Mouse (Mus musculus): ENCODE data around the gene Pex14. TPM values are rescaled to one million over a fixed set of nuclear protein-coding genes. Genes with fewer than 3 reads are reported as not detected.

Gene Pex14
- polyA plus RNA-seq (2012; rRNA removed), result 49.3 and 55.0 TPM in 2 replicates

- peak; percentile 95 for DNase-seq
- no peaks in the 10 kb centered on the region for H3K36me3 ChIP-seq (ENCODE audit: control insufficient read depth, insufficient read depth, low read length)
- H3K27me3 ChIP-seq (replicated peaks; ENCODE audit: control insufficient read depth, insufficient read depth, low read length), result no peaks in the 10 kb centered on the region
- peak within 1 kb of the TSS; percentile 92 for H3K4me3 ChIP-seq (ENCODE audit: insufficient read depth, low read depth, low read length)
- under 1% methylated on average over 49 of the region's 50 CpGs for WGBS
- peaks cover 8% of the 10 kb centered on the region; the same call in 1 of the 2 replicates for H3K4me1 ChIP-seq (ENCODE audit: control insufficient read depth, insufficient read depth, low read length)
- no peak for TF ChIP-seq CTCF (conservative IDR thresholded peaks at IDR 0.05; ENCODE audit: insufficient read depth, insufficient read length, low read depth, low read length)
- TF ChIP-seq POLR2A (IDR thresholded peaks at IDR 0.05; ENCODE audit: low read depth, low read length), result peak; percentile 54
- peak within 1 kb of the TSS; percentile 64 for H3K27ac ChIP-seq (ENCODE audit: insufficient read depth, low read depth, low read length)
Observed at GRCm38 (mm10) chr4:149099369-149100017, at the start of gene Pex14. Gene Pex14 (minus strand): TSS chr4:149099876.

- DNase-seq, result no peak
- Histone ChIP-seq H3K4me3 (ENCODE audit: insufficient read depth, low read depth, low read length) (no peak overlapping the region), H3K4me1 (ENCODE audit: control insufficient read depth, insufficient read depth, low read length) (no peaks in the 10 kb centered on the region), H3K27ac (ENCODE audit: insufficient read depth, low read depth, low read length) (no peak overlapping the region), H3K36me3 (ENCODE audit: control insufficient read depth, insufficient read depth, low read length) (no peaks in the 10 kb centered on the region), H3K27me3 (replicated peaks; ENCODE audit: control insufficient read depth, insufficient read depth, low read length) (no peaks in the 10 kb centered on the region)
- WGBS, result 68% methylated on average over 9 of the region's 9 CpGs
- TF ChIP-seq CTCF (conservative IDR thresholded peaks at IDR 0.05; ENCODE audit: insufficient read depth, insufficient read length, low read depth, low read length) (no peak), POLR2A (IDR thresholded peaks at IDR 0.05; ENCODE audit: low read depth, low read length) (no peak)
Observed at GRCm38 (mm10) chr4:149149196-149149595, 49.5 kb upstream of the Pex14 start.

GRCm38 (mm10) chr4:149148084-149148483, 48.4 kb upstream of the Pex14 start:
- H3K4me1 ChIP-seq (ENCODE audit: control insufficient read depth, insufficient read depth, low read length), result no peaks in the 10 kb centered on the region
- no peak overlapping the region for H3K27ac ChIP-seq (ENCODE audit: insufficient read depth, low read depth, low read length)
- no peak for DNase-seq
- TF ChIP-seq POLR2A (IDR thresholded peaks at IDR 0.05; ENCODE audit: low read depth, low read length) (no peak), CTCF (conservative IDR thresholded peaks at IDR 0.05; ENCODE audit: insufficient read depth, insufficient read length, low read depth, low read length) (no peak)
- H3K4me3 ChIP-seq (ENCODE audit: insufficient read depth, low read depth, low read length), result no peak overlapping the region
- no peaks in the 10 kb centered on the region for H3K36me3 ChIP-seq (ENCODE audit: control insufficient read depth, insufficient read depth, low read length)
- no peaks in the 10 kb centered on the region for H3K27me3 ChIP-seq (replicated peaks; ENCODE audit: control insufficient read depth, insufficient read depth, low read length)
- 50% methylated on average over 4 of the region's 4 CpGs for WGBS

- Histone ChIP-seq H3K27ac (ENCODE audit: insufficient read depth, low read depth, low read length) (no peak overlapping the region), H3K36me3 (ENCODE audit: control insufficient read depth, insufficient read depth, low read length) (no peaks in the 10 kb centered on the region), H3K27me3 (replicated peaks; ENCODE audit: control insufficient read depth, insufficient read depth, low read length) (no peaks in the 10 kb centered on the region), H3K4me3 (ENCODE audit: insufficient read depth, low read depth, low read length) (no peak overlapping the region), H3K4me1 (ENCODE audit: control insufficient read depth, insufficient read depth, low read length) (no peaks in the 10 kb centered on the region)
- TF ChIP-seq POLR2A (IDR thresholded peaks at IDR 0.05; ENCODE audit: low read depth, low read length) (no peak), CTCF (conservative IDR thresholded peaks at IDR 0.05; ENCODE audit: insufficient read depth, insufficient read length, low read depth, low read length) (no peak)
- DNase-seq, result no peak
- 75% methylated on average over 7 of the region's 7 CpGs for WGBS
Observed at GRCm38 (mm10) chr4:149147528-149147927, 47.9 kb upstream of the Pex14 start.

- H3K4me3 ChIP-seq (ENCODE audit: insufficient read depth, low read depth, low read length), result no peak overlapping the region
- WGBS, result 81% methylated on average over 4 of the region's 4 CpGs
- no peak overlapping the region for H3K27ac ChIP-seq (ENCODE audit: insufficient read depth, low read depth, low read length)
- TF ChIP-seq CTCF (conservative IDR thresholded peaks at IDR 0.05; ENCODE audit: insufficient read depth, insufficient read length, low read depth, low read length) (no peak), POLR2A (IDR thresholded peaks at IDR 0.05; ENCODE audit: low read depth, low read length) (no peak)
- no peaks in the 10 kb centered on the region for H3K27me3 ChIP-seq (replicated peaks; ENCODE audit: control insufficient read depth, insufficient read depth, low read length)
- no peaks in the 10 kb centered on the region for H3K36me3 ChIP-seq (ENCODE audit: control insufficient read depth, insufficient read depth, low read length)
- no peak for DNase-seq
- no peaks in the 10 kb centered on the region for H3K4me1 ChIP-seq (ENCODE audit: control insufficient read depth, insufficient read depth, low read length)
Observed at GRCm38 (mm10) chr4:149145151-149145550, 45.5 kb upstream of the Pex14 start.

GRCm38 (mm10) chr4:149144459-149144858, 44.8 kb upstream of the Pex14 start:
- TF ChIP-seq POLR2A (IDR thresholded peaks at IDR 0.05; ENCODE audit: low read depth, low read length), result no peak
- TF ChIP-seq CTCF (conservative IDR thresholded peaks at IDR 0.05; ENCODE audit: insufficient read depth, insufficient read length, low read depth, low read length), result peak; percentile 96
- DNase-seq, result peak; percentile 83
- 4% methylated on average over 3 of the region's 3 CpGs for WGBS

GRCm38 (mm10) chr4:149143594-149143993, 43.9 kb upstream of the Pex14 start:
- WGBS, result 19% methylated on average over 4 of the region's 4 CpGs
- no peak for TF ChIP-seq CTCF (conservative IDR thresholded peaks at IDR 0.05; ENCODE audit: insufficient read depth, insufficient read length, low read depth, low read length)
- Histone ChIP-seq H3K27me3 (replicated peaks; ENCODE audit: control insufficient read depth, insufficient read depth, low read length) (no peaks in the 10 kb centered on the region), H3K4me3 (ENCODE audit: insufficient read depth, low read depth, low read length) (no peak overlapping the region), H3K27ac (ENCODE audit: insufficient read depth, low read depth, low read length) (no peak overlapping the region), H3K36me3 (ENCODE audit: control insufficient read depth, insufficient read depth, low read length) (no peaks in the 10 kb centered on the region), H3K4me1 (ENCODE audit: control insufficient read depth, insufficient read depth, low read length) (no peaks in the 10 kb centered on the region)
- DNase-seq, result peak; percentile 49

More at GRCm38 (mm10) chr4:149144459-149144858, 44.8 kb upstream of the Pex14 start:
- Histone ChIP-seq H3K27ac (ENCODE audit: insufficient read depth, low read depth, low read length) (no peak overlapping the region), H3K27me3 (replicated peaks; ENCODE audit: control insufficient read depth, insufficient read depth, low read length) (no peaks in the 10 kb centered on the region), H3K4me1 (ENCODE audit: control insufficient read depth, insufficient read depth, low read length) (no peaks in the 10 kb centered on the region), H3K4me3 (ENCODE audit: insufficient read depth, low read depth, low read length) (no peak overlapping the region), H3K36me3 (ENCODE audit: control insufficient read depth, insufficient read depth, low read length) (no peaks in the 10 kb centered on the region)

Data from kidney, adult 2 months (tissue).